Mouse (Mus musculus): ENCODE results near the gene Stxbp3.

Gene Stxbp3

DNA sequence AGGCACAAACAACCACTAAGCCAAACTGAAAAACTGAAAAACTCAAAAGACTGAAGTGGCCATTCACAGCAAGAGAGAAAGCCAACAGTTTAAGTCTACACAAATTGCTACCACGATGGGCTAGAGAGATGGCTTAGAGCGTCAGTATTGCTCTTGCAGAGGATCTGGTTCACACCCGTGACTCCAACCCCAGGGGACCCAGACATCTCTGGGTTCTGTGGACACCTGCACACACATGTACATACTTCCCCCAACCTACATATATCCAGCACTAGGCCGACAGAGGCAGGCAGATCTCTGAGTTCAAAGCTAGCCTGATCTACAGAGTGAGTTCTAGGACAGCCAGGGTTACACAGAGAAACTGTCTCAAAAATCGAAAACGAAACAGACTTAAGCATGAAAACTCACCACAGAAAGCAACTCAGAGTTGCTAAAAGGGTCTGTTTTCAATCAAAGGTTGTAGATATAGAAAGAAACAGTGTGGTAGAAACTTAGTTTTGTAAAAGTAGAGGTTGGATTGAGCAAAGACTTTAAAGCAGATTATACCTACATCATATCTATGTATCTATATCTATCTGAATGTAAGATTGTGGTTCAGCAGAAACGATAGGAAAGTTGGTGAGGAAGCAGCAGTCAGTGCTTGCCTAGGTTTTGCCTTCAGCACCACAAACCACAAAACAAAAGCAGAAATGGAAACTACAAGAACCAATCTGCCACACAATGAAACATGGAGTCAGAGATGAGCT lies 44.6 kb downstream of the Stxbp3 start:
- DNase-seq (ENCODE audit: low spot score), result no peak

DNA sequence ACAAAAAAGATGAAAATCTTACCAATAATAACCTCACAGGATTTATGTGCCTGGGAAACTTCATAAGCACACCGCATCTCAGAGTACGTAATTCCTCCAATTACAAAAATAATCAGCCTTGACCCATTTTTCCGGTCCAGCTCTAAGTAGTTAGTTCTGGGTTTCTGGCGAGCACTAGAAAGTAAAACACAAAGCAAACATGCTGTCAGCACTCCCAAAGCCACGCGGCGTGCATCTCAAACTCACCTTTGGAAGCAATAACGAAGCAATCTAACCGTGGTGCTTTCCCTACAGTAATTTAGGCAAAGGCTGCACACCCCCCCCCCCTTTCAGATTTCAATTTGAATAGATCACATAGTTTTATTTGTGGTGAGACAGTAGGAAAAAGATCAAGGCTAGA lies 45.5 kb downstream of the Stxbp3 start:
- no peak for DNase-seq (ENCODE audit: low spot score)

DNA sequence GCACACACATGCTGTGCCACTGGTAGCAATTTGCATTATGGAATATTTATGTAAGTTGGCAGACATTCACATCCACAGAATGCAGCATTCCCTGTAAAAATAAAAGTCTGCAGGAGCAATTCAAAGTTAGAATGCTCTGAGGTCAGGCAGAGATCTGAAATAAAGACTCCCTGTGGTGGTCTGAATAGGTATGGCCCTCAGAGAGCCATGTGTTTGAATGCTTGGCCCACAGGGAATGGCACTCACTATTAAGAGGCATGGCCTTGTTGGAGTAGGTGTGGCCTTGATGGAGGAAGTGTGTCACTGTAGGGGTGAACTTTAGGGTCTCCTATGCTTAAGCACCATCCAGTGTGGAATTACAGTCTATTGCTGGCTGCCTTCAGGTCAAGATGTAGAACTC lies 47.9 kb downstream of the Stxbp3 start:
- DNase-seq (ENCODE audit: low spot score), result no peak

DNA sequence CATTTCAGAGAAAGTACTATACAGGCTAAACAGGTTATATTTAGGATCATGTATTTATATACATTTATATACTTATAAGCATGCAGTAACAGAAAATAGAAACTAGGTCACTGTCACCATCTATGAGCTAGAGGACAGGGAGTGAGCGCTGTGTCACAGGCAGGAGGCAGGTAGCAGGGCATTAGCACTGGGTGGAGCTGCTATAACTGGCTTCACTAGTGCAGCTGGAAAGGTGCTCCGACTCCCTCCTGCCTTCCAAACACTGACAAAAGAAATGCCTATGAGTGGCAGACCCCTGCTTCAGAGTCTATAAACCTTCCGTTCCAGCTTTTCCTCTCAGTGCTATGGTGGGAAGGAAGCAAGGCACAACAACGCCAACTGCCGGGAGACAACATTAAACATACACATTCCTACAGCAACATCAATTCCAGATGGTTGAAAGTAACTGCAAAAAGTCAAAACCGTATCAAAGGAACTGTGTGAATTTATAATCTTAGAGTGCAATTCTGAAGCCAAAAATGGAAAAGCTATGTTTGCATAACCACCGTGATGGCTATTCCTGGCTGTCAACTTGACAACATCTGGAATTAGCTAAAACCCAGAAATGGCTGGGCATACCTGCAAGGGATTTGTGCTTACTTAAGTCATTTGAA lies 49.1 kb downstream of the Stxbp3 start:
- DNase-seq (ENCODE audit: low spot score), result no peak

DNA sequence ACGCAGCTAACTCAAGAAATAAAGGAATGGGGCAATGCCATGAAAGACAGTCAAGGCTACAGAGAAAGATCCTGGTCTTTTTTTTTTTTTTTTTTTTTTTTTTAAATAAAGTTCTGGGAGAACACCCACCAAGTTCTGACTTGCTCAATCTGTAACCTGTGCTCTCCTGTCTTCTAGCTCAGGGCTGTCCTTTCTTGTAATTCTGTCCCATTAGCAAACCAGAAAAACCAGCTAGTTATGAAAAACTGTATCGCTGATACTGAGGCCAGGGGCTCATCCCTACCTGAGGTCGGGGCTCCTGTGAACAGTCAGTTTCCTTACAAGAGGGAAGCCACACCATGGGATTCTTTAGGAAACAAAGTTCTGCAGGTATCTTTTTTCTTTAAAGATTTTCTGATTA lies 49.8 kb downstream of the Stxbp3 start:
- no peak for DNase-seq (ENCODE audit: low spot score)

DNA sequence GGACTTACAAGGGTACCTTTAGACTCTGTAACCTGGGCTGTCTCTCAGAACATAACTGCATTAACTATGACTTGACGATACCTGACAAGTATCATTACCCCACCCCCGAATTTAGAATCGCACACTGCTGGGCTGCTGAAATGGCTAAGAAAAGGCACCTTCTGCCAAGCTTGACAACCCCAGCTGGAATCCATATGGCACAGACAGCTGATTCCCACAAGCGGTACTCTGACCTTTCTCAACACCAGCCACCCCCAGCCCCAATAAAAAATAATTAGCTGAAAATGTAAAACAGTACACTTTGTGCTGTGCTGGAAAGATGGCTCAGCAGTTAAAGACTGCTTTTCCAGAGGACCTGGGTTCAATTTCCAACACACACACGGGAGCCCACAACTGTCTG lies 51.0 kb downstream of the Stxbp3 start:
- DNase-seq (ENCODE audit: low spot score), result no peak

DNA sequence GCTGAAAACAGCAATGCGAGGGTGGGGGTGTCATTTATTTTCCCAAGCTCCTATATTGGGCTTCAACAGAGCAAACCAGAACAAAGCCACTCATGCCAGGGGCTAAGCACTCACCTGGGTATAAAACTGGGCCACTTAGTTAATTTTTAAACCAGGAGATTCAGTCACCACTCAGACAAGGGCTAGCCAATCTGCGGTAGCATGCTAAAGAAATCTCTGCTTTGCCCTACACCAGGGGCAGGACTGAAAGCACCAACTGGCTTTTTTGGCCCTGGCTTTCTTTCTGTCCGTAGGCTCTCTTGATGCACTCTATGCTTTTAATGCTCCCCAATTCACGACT lies 51.9 kb downstream of the Stxbp3 start:
- no peak for DNase-seq (ENCODE audit: low spot score)

DNA sequence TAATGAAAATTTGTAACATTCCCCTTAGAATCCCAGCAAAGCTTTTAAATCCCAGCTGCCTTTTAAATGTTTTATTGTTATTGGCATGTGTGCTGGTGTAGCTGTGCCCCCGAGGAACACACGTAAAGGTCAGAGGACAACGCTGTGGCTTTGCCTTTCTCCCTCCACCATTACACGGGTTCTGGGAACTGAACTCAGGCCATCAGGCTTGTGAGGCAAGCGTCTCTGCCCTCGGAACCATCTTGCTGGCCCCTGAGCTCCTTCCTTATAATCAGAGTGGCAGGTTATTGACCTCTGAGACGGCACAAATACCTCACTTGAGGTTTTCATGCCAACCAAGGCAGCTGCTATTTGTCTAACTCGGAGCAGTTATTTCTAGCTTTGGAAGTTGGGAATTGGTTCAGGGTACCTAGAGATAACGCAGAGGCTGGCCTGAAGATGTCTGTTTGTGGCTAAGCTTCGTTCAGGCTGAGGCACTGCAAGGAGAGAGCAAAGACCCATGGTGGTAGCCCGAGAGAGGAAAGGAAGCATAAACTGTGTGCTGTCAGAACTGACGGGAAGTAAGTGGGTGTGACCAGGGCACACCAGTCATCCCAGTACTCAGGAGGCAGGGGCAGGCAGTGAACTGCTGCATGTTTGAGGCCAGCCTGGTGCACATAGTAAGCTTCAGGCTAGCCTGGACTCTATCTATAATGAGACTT lies 52.4 kb downstream of the Stxbp3 start:
- DNase-seq (ENCODE audit: low spot score), result no peak

DNA sequence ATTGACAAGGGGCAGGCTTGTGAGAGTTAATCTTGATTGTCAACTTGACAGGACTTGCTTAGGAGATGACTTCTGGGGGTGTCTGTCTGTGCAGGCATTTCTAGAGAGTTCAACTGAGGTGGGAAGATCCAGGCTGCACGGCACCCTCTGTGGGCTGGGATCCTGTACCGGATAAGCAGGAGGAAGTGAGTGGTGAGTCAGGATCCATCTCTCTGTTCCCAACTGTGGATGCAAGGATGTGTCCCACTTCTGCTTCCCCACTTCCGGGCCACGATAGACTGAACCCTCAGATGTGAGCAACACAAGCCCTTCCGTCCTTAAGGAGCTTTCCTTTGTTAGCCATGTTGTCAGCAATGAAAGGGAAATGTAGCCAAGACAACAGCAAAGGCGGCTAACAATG lies 53.8 kb downstream of the Stxbp3 start:
- no peak for DNase-seq (ENCODE audit: low spot score)

DNA sequence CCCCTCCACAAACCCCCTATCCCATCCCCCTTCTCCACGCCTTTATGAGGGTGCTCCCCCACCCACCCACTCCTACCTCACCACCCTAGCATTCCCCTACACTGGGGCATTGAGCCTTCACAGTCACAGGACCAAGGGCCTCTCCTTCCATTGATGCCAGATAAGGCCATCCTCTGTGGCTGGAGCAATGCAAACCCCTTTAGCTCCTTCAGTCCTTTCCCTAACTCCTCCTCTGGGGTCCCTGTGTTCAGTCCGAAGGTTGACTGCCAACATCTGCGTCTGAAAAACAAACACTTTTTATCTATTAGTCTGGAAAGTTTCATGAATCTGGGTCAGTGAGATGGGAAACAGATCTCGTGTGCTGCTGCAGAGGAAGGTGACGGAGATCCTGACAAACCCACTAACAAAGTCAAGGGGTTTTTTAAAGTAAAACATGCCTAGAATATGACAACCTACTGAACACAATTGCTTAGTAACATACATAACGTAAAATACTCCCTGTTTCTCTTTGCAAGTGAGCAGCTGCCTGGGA lies 57.9 kb downstream of the Stxbp3 start:
- DNase-seq (ENCODE audit: low spot score), result no peak

DNA sequence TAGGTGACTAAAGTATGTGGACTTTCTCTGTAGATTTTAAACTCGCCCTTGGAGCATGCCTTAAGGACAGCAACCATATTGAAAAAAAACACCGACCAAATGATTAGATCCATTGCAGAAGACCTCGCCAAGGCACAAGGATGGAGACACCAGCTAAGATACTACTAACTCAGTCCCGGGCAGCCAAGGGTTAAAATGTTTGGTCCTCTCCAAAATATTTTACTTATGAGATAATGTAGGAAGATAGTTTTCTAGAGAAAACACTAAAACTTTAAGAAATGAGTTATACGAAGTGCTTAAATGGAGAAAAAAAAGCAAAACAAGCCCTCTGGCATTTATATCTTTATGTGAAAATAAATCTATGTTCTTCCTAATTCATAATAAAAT lies 58.4 kb downstream of the Stxbp3 start:
- no peak for DNase-seq (ENCODE audit: low spot score)

DNA sequence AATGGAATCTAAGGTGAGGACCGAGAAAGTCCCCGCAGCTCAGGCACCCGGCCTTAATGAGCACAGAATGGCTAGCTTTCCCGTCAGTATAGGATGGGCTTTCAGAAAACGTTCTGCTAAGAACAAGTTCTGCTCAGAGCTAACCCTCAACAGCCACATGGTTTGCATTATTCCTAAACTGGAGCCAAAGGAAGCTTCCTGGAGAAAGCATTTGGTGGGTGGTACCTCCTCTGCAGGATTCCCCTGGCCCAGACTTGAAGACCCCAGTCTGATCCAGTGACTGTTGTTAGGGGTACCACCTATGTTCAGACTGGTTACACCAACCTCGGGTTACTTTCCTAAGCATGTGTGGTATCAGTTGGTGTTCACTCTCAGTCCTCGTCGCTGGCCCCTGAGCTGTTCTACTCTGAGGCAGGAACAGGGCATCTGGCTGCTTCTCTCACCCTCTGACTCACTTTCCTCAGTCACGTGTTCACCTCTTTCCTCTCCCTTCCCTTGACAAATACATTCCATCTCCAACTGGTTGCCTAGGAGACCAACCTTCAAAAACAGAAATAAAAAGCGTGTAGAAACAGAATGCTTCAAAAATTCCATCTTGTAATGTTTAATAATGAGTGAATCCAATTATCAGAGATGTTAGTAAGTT lies 59.0 kb downstream of the Stxbp3 start:
- peak; percentile 47 for DNase-seq (ENCODE audit: low spot score)

DNA sequence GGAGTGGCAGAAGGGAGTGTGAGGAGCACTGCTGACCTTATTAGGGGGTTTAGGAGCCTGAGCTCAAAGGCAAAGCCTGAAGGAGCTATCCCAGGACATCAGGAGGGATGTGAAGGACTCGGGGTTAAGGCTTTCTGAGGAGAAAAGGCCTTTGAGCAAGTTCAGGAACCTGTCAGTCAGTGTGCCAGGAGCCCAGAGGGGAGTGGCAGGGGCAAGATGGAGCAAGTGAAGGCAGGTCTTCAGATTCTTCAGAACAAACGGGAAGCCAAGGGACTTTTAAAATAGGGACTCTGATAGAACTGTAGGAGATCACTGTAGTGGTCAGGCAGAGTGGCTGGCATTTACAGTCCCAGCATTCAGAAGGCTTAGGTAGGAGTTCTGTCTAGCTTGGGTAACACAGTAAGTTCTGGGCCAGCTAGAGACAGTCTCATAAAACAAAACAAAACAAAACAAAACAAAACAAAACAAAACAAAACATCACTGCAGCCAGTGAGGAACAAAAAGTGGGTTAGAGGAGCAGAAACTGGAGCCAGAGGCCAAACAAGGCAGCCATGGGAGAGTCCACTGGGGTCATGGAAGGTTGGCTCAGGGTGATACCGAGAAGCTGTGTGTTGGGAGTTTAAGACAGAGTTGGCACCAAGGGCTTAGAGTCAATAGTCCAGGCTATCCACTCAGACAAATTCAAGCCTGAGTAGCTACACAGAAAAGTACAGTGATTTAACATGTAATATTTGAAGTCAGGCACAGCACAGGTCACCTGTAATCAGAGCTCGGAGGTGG lies 61.4 kb downstream of the Stxbp3 start:
- DNase-seq (ENCODE audit: low spot score), result no peak

DNA sequence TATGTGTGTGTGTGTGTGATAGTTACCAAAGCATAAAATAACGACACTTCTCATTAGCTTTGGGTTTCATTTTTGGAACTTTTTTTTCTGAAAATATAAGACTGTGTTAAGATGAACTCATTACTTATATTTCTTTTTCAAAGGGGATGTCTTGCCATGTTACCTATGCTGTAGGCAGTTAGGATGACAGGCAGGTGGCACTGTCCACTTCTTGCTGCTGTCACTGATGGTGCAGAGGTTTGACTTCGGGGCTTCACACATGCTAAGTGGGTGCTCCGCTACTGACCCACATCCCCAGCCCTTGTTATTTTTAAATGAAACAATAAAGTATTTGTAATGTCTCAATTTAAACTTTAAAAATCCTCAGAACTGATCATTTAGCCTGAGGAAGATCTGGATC lies 67.5 kb downstream of the Stxbp3 start:
- no peak for DNase-seq (ENCODE audit: low spot score)

DNA sequence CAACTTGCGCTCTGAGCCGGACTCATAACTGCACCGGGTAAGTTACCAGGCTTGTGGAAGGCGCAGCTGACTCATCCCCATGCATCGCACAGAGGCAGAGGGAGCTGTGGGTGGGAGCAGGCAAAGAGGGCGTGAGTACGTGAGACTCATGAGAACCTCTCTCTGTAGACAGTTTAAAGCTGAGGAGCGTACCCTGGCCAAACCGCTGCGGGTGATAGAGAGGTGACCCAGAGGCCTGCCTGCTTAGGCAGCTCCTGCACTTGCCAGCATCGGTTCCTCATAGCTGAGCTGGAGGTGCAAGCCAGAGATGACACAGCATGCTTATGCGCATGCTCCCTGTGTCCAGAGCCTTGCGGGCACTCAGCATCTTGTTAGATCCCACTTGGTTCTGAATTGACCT lies 68.1 kb downstream of the Stxbp3 start:
- no peak for DNase-seq (ENCODE audit: low spot score)

DNA sequence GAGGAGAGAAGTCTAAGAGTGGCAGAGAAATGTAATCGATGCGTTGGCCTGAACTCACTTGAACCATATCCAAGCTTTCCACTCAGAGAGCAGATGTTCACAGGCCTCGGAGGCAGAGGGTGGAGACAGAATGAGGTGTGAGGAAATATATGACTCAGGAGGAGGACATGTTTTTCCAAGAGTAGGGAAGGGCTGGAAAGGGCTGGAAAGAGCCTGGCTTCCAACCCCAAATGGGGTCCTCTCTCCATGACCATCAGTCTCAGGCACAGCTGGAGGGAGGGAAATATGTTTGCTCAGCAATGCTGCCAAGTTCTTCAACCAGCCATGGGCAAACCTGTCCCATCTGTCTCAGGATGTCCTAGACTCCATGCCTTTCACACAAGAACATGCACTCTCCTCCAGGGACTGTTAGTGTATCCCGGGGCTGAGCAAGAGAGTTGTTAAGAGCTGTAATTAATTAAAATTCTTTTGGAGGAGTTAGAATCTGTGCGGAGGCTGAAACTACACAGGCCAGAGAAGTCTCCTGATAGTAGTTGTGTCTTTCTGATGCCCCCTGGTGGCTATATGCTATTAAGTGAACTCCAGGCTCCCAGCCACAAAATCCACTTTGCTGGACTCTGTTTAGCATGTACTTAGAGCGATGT lies 69.5 kb downstream of the Stxbp3 start:
- DNase-seq (ENCODE audit: low spot score), result peak; percentile 90

DNA sequence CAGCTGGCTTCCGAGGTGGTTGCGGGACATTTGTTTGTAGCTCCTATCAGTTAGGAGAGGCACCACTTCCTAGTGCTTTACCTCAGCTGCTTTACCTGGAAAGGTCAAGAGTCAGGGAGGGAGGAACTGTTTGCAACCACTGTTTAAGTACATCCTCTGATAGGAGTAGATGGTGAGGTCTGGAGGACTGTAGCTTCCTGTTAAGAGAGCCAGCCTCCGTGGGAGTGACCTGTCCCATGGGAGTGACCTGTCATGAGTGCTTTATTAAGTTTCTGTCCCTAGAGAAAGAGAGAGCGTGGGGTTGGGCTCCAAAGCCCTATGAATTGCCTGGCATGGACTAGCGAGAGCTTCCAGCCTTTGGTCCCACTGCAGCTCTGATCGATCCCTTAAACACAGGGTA lies 70.8 kb downstream of the Stxbp3 start:
- DNase-seq (ENCODE audit: low spot score), result no peak

DNA sequence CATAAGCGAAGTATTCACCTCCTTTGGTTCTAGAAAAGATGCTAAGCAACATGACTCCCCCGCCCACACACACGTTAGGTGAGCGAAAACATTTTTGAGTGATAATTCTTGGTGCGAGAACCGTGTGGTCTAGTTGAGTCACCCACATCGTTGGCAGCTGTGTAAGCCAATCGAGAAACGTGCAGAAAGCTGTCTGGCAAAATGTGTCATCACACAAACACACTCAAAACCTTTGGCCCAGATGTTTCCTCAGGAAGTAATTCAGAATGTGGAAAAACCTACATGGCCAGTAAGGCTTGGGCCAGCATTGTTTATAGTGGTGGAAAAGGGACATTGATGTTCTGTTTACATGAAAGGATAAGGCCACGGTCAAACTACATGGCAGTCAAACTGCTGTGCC lies 72.9 kb downstream of the Stxbp3 start:
- DNase-seq (ENCODE audit: low spot score), result no peak

DNA sequence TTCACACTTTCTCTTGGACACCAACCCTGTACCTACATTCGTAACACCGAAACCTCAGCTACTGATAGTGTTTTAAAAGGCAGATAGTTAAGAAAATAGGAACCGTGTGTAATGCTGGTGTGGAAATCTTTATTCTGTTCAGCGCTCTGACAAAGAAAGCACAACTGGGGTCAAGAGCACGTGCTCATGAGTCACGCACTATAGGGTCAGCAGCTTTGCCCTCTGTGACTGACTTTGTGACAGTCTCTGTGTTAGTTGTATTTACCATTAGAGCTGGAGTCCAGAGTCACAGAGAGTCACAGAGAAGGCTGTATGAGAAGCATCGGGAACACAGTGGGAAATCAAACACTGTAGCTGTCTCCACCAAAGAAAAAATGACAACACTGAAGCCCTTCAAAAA lies 73.4 kb downstream of the Stxbp3 start:
- no peak for DNase-seq (ENCODE audit: low spot score)

DNA sequence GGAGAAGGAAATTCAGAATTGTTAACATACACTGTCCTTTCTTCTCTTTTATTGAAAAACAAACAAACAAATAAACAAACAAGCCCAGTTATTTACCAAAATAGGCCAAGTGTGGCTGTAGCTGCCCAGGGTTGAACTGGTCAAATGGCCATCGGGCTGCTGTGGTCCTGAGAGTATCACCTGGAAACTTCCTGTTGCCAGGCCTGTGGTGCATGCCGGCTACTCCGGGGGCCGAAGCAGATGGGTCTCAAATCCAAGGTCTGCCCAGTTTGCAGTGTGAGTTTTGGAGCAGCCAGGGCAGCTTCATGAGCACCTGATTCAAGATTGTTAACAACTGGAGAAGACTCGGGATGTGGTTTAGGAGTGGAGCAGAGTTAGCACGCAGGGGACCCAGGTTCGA lies 74.8 kb downstream of the Stxbp3 start:
- no peak for DNase-seq (ENCODE audit: low spot score)

DNA sequence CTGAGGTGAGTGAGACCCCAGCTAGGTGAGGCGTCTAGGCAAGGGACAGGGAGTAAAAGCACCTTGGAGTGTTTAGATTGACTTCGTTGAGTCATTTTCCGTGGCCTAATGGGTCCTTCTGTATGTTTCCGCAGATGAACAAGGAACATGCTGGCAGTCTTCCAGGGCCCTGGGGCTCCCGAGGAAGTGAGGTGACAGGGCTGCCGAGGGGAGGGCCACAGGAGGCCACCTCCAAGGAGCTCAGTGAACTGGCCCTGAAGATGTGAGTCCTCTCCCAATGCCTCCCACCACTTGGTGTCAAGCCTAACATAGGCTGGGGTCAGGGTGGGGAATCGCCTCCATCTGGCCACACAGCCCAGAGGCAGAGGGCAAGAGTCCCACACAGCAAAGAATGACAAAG lies 75.3 kb downstream of the Stxbp3 start:
- DNase-seq (ENCODE audit: low spot score), result no peak

DNA sequence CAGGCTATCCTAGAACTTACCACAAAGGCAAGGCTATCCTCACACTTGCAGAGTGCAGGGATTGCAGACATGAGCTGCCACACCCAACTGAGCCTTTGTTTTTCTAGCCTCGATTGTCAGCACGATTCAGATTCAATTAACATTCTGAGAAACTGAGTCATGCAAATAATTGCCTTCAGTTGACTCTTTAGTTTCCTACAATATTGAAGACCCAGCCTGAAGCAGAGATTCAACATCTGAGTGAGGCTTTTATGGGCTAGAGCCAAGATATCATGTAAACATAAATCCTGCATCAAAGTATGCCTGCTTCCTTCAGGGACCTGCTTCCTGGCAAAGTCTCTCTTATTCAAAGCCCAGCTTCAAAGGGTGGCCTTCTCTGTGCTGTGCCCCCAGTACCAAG lies 76.6 kb downstream of the Stxbp3 start:
- DNase-seq (ENCODE audit: low spot score), result no peak
